Mouse (Mus musculus) CD4-positive, CD25-positive, alpha-beta regulatory T cell, adult 2 months (primary cell): ENCODE data around the gene Sap30.

Source experiments
- DNase-seq: peaks from one replicate; pipeline ENCODE4 v3.0.0-alpha.2; 2012; ENCODE audit warnings: low read depth, low spot score

Gene Sap30

DNA sequence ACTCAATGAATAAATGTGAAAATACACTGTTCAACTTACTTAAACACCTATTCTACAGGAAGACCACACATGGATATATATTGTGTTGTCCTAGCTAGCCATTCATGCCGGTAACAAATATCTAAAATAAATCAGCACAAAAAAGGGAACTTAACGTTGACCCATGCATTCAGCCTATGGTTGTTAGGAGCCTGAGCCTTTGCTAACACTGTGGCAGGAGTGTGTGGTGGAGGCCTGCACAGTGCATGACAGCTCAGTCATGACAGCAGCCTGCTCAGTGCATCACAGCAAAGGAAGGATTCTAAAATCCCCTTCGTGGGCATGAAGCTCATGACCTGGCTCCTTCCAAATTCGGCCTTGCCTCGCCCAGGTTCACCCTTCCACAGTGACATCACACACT is 46.1 kb downstream of the Sap30 start:
- no peak for DNase-seq

DNA sequence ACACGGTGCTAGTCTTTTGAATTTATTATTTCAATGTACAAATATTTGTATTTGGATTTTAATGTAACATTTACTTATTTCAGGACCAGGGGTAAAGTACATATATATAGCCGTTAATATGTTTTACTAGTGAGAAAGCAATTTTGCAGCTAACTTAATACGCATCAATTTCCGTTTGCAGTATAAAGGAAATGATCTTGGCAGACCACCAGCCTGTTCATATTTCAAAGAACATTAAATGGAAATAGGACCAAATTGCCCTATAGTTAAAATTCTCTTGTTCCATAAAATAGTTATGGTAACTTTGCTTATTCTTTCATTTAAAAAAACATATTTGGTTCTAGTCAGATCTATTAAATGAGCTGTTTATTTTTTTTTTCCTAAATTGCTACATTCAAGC is 46.5 kb downstream of the Sap30 start:
- DNase-seq, result no peak

DNA sequence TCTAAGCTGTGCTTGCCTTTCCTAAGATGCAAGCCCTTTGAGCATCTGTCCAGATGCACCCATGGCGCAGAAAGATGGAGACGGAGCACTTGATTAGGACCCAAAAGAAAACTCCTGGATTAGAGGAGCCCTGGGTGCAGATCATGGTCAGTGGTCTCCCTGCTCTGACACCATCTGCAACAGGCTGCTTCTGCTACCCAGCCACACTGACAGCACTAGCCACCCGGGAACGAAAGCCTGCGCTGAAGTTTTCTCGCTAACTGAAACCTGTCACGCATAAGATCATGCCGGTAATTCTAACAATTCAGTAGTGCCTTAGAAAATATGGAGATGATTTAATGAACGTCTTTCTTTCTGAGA is 51.2 kb downstream of the Sap30 start:
- DNase-seq, result no peak

DNA sequence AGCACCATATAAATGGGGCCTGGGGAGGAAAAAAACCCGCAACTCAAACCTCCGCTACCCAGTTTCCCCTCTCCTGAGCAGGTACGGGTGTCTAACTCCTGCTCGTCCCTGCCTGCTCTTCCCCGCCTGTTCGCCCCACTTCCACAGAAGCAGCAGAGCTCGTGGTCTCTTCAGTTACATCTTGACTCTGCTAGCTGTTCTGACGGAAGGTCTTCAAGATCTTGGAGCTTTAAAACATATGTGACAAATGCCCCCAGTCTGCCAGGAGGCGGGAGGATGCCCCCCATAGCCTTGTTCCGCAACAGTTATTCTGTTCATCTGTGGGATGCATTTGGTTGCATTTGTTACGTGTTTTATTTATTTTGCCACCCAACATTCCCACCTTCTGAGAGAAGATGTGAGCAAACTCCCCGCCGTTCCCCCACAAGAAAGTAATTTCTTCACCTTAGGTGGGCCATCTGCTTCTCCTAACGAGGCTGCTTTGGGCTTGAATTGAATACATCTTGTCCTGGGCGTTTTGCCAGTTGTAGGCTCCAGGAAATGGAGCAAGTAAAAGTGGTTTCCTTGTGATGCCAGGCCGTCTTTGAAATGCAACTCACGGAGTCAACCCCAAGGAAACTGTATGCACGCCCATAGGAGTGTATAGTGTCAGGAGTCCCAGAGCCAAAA is 51.8 kb downstream of the Sap30 start:
- no peak for DNase-seq

DNA sequence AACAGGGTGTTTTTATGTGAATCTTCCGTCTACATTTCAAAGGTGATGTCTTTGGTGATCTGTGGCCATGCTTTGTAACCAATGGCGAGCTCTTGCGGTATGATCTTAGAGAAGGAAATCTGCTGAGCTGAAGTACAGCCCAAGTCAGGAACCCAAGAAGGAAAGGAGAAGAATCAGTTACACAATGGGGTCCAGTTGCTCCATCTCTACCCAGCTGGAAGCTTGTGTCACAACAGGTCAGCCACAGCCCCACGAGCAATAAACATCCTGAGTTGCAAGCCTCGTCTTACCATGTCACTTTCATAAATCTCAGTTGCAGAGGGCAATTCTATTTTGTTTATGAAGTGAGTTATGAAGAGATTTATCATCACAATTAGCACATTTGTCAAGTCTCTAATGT is 54.9 kb downstream of the Sap30 start:
- no peak for DNase-seq
